Comparison of ENCODE assay signal across 9 mouse cellular contexts in the genomic region with DNA sequence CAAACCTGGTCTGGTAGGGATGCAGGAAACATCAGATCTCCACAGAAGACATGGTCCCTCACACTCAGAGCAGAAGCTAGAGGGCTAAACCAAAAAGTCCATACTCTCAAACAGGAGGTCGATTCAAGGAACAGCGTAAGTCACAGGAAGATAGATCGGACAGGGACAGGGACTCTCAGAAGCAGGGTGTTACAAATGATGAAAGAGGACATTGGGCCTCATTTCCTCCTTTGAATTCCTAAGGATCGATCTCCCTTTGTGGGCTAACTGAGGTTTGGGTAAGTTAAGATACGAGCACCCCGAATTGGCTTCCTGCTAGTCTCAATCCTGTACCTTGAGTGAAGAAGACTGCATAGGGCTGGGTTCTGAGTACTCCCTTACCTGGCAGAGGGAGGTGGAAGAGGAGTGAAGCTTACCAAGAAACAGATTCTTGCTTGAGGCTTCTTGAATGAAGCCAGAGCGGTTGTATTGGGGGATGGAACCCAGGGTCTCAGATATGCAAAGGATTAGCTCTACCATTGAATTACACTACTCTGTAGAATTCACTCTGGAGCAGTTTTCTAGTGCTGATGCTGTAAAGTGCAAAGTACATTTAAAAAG. TPM values are rescaled to one million over a fixed set of nuclear protein-coding genes. Genes with fewer than 3 reads are reported as not detected.
DNase-seq lines count a peak whose midpoint lies in the region; ATAC-seq and TF ChIP-seq lines count a peak whose summit lies in the region.
"Had no signal": no experiment of that assay in that cellular context is flagged by ENCODE, and none has a peak within 500 bp of the region (broad histone marks: within the 10 kb centered on the region; RNA-seq: fewer than 3 reads in every experiment).

No protein-coding gene starts in this region.

- H3K4me1 ChIP-seq in lung, embryonic 14.5 days (ENCODE audit: insufficient read depth) = no peaks in the 10 kb centered on the region
- peaks cover 9% of the 10 kb centered on the region for H3K4me1 ChIP-seq in lung, postnatal 0 days (ENCODE audit: insufficient read depth, low read depth, low read length)
- peaks cover 10% of the 10 kb centered on the region for H3K4me1 ChIP-seq in forebrain, embryonic 14.5 days (ENCODE audit: control insufficient read depth, insufficient read depth, low read length)
- peaks cover 11% of the 10 kb centered on the region for H3K4me1 ChIP-seq in limb, embryonic 12.5 days (replicated peaks)
- H3K4me1 ChIP-seq in neural tube, embryonic 15.5 days = peaks cover 16% of the 10 kb centered on the region

- 11% methylated on average over 7 of the region's 7 CpGs for WGBS in lung, embryonic 14.5 days
- WGBS in lung, postnatal 0 days = 15% methylated on average over 7 of the region's 7 CpGs
- 8% methylated on average over 7 of the region's 7 CpGs for WGBS in forebrain, embryonic 14.5 days
- 8% methylated on average over 7 of the region's 7 CpGs for WGBS in limb, embryonic 12.5 days
- WGBS in neural tube, embryonic 15.5 days = 9% methylated on average over 7 of the region's 7 CpGs

- no peak for TF ChIP-seq EP300 in lung, postnatal 0 days (IDR thresholded peaks at IDR 0.05)

- H3K9me3 ChIP-seq in lung, embryonic 14.5 days (ENCODE audit: low read depth, low read length) = no peaks in the 10 kb centered on the region
- H3K9me3 ChIP-seq in lung, postnatal 0 days (ENCODE audit: low read length) = no peaks in the 10 kb centered on the region
- no peaks in the 10 kb centered on the region for H3K9me3 ChIP-seq in forebrain, embryonic 14.5 days (replicated peaks; ENCODE audit: control insufficient read depth, low read length)
- no peaks in the 10 kb centered on the region for H3K9me3 ChIP-seq in limb, embryonic 12.5 days
- no peaks in the 10 kb centered on the region for H3K9me3 ChIP-seq in neural tube, embryonic 15.5 days (replicated peaks)
- H3K9me3 ChIP-seq: G1E; liver, embryonic 13.5 days had no signal

- no peak overlapping the region for H3K27ac ChIP-seq in lung, embryonic 14.5 days (ENCODE audit: low read depth)
- no peak overlapping the region for H3K27ac ChIP-seq in lung, postnatal 0 days (ENCODE audit: low read length)
- no peak overlapping the region for H3K27ac ChIP-seq in forebrain, embryonic 14.5 days (ENCODE audit: low read depth, low read length)
- H3K27ac ChIP-seq in limb, embryonic 12.5 days = no peak overlapping the region
- H3K27ac ChIP-seq in neural tube, embryonic 15.5 days (replicated peaks) = no peak overlapping the region
- H3K27ac ChIP-seq: liver, embryonic 13.5 days had no signal

- no peak for ATAC-seq in lung, embryonic 14.5 days (ENCODE audit: insufficient read depth)
- ATAC-seq in lung, postnatal 0 days = no peak
- no peak for ATAC-seq in forebrain, embryonic 14.5 days
- no peak for ATAC-seq in limb, embryonic 12.5 days (ENCODE audit: insufficient number of reproducible peaks, insufficient read depth, low FRiP score, low TSS enrichment, low read depth)
- ATAC-seq in neural tube, embryonic 15.5 days (ENCODE audit: low FRiP score) = no peak

- DNase-seq in lung, embryonic 14.5 days = no peak
- no peak for DNase-seq in lung, postnatal 0 days (ENCODE audit: low spot score)
- no peak for DNase-seq in forebrain, embryonic 14.5 days (ENCODE audit: low spot score)
- no peak for DNase-seq in spleen, adult 18-20 months
- DNase-seq in thymus, postnatal 0 days (ENCODE audit: low spot score) = no peak
- DNase-seq: liver, embryonic 13.5 days had no signal

- H3K4me2 ChIP-seq in lung, embryonic 14.5 days = peak overlapping the region; percentile 79
- no peak overlapping the region for H3K4me2 ChIP-seq in lung, postnatal 0 days (replicated peaks; ENCODE audit: low read depth, low read length)
- peak overlapping the region; percentile 91 for H3K4me2 ChIP-seq in forebrain, embryonic 14.5 days (ENCODE audit: low read length)
- peak overlapping the region; percentile 96 for H3K4me2 ChIP-seq in limb, embryonic 12.5 days
- H3K4me2 ChIP-seq in neural tube, embryonic 15.5 days = peak overlapping the region; percentile 93

- no peak for TF ChIP-seq CTCF in lung, embryonic 14.5 days (IDR thresholded peaks at IDR 0.05; ENCODE audit: low read depth)
- no peak for TF ChIP-seq CTCF in lung, postnatal 0 days (IDR thresholded peaks at IDR 0.05)

- H3K9ac ChIP-seq in lung, embryonic 14.5 days = no peak overlapping the region
- H3K9ac ChIP-seq in lung, postnatal 0 days (replicated peaks; ENCODE audit: low read depth) = no peak overlapping the region
- no peak overlapping the region for H3K9ac ChIP-seq in forebrain, embryonic 14.5 days (ENCODE audit: low read length)
- H3K9ac ChIP-seq in limb, embryonic 12.5 days (replicated peaks) = no peak overlapping the region
- H3K9ac ChIP-seq in neural tube, embryonic 15.5 days (replicated peaks) = no peak overlapping the region
- H3K9ac ChIP-seq: liver, embryonic 13.5 days had no signal

- peak overlapping the region; percentile 42; the same call in 1 of the 2 replicates for H3K4me3 ChIP-seq in lung, embryonic 14.5 days (ENCODE audit: low read depth, low read length)
- H3K4me3 ChIP-seq in lung, postnatal 0 days (ENCODE audit: low read depth, low read length) = no peak overlapping the region
- H3K4me3 ChIP-seq in forebrain, embryonic 14.5 days (ENCODE audit: low read depth, low read length) = peak overlapping the region; percentile 43; the same call in 1 of the 2 replicates
- H3K4me3 ChIP-seq in limb, embryonic 12.5 days (replicated peaks) = peak overlapping the region; percentile 56
- peak overlapping the region; percentile 44 for H3K4me3 ChIP-seq in neural tube, embryonic 15.5 days (replicated peaks)

- H3K27me3 ChIP-seq in lung, embryonic 14.5 days (ENCODE audit: insufficient read depth, low read length) = peaks cover 77% of the 10 kb centered on the region
- H3K27me3 ChIP-seq in lung, postnatal 0 days (replicated peaks; ENCODE audit: insufficient read depth, low read length) = peaks cover 38% of the 10 kb centered on the region
- H3K27me3 ChIP-seq in forebrain, embryonic 14.5 days (replicated peaks; ENCODE audit: control insufficient read depth, insufficient read depth, low read length) = peaks cover 51% of the 10 kb centered on the region
- peaks cover 81% of the 10 kb centered on the region for H3K27me3 ChIP-seq in limb, embryonic 12.5 days
- peaks cover 68% of the 10 kb centered on the region for H3K27me3 ChIP-seq in neural tube, embryonic 15.5 days (replicated peaks)

- H3K36me3 ChIP-seq in lung, embryonic 14.5 days (ENCODE audit: insufficient read depth) = no peaks in the 10 kb centered on the region
- no peaks in the 10 kb centered on the region for H3K36me3 ChIP-seq in lung, postnatal 0 days (ENCODE audit: insufficient read depth, low read length)
- H3K36me3 ChIP-seq in forebrain, embryonic 14.5 days (ENCODE audit: control insufficient read depth, insufficient read depth, low read length) = no peaks in the 10 kb centered on the region
- H3K36me3 ChIP-seq in limb, embryonic 12.5 days = no peaks in the 10 kb centered on the region
- no peaks in the 10 kb centered on the region for H3K36me3 ChIP-seq in neural tube, embryonic 15.5 days
- H3K36me3 ChIP-seq: G1E; liver, embryonic 13.5 days had no signal

RNA-seq across cellular contexts. Expression of gene Foxi3, which starts 1.1 kb away (rescaled TPM):
- not detected in 2 replicates for polyA plus RNA-seq in lung, embryonic 14.5 days (2014; fragmentation: Nextera tagmentation; extraction: Ambion mirVana)
- not detected in 2 replicates for polyA plus RNA-seq in lung, postnatal 0 days (2015; fragmentation: Nextera tagmentation; extraction: Ambion mirVana)
- polyA plus RNA-seq in forebrain, embryonic 14.5 days (2014; fragmentation: Nextera tagmentation; extraction: Ambion mirVana) = not detected in 2 replicates
- polyA plus RNA-seq in limb, embryonic 12.5 days (2016; fragmentation: Nextera tagmentation; extraction: Ambion mirVana) = not detected in 2 replicates
- polyA plus RNA-seq in neural tube, embryonic 15.5 days (2015; fragmentation: Nextera tagmentation; extraction: Ambion mirVana) = not detected in 2 replicates
- polyA plus RNA-seq in thymus, postnatal 0 days (2015; fragmentation: Nextera tagmentation; extraction: Ambion mirVana) = not detected in 2 replicates
- polyA plus RNA-seq: G1E; liver, embryonic 13.5 days had no signal

RNA-seq across cellular contexts. Expression of gene Tex37, which starts 38.7 kb away (rescaled TPM):
- not detected in 2 replicates for polyA plus RNA-seq in lung, embryonic 14.5 days (2014; fragmentation: Nextera tagmentation; extraction: Ambion mirVana)
- not detected in 2 replicates for polyA plus RNA-seq in lung, postnatal 0 days (2015; fragmentation: Nextera tagmentation; extraction: Ambion mirVana)
- polyA plus RNA-seq in forebrain, embryonic 14.5 days (2014; fragmentation: Nextera tagmentation; extraction: Ambion mirVana) = not detected in 2 replicates
- polyA plus RNA-seq in limb, embryonic 12.5 days (2016; fragmentation: Nextera tagmentation; extraction: Ambion mirVana) = not detected in 2 replicates
- not detected in 2 replicates for polyA plus RNA-seq in neural tube, embryonic 15.5 days (2015; fragmentation: Nextera tagmentation; extraction: Ambion mirVana)
- polyA plus RNA-seq in thymus, postnatal 0 days (2015; fragmentation: Nextera tagmentation; extraction: Ambion mirVana) = 0.15 TPM in 1 of 2 replicates, not detected in the other
- polyA plus RNA-seq: G1E; liver, embryonic 13.5 days had no signal
